Mouse (Mus musculus) hindbrain, embryonic 15.5 days (tissue): Measurements from ENCODE around the gene Nsmce1. TPM values are rescaled to one million over a fixed set of nuclear protein-coding genes. Genes with fewer than 3 reads are reported as not detected.
A peak's percentile ranks its signal among the peaks of the same experiment; 100 is the strongest.

ENCODE experiments used
- ATAC-seq: fragments of 200-750 bp; cut with Nextera tagmentation; 2 replicates; pipeline ENCODE4 v1.8.0; 2017; ENCODE audit warnings: low read depth, moderate number of reproducible peaks, moderate TSS enrichment; ENCODE audit not compliant: low FRiP score
- H3K27ac ChIP-seq: fragments of 300-500 bp; sonication (generic); replicated peaks from 2 replicates; pipeline ENCODE4 v1.5.1; 2015; ENCODE audit warnings: mild to moderate bottlenecking, inconsistent platforms
- H3K27me3 ChIP-seq: fragments of 300-500 bp; sonication (generic); 2 replicates; pipeline ENCODE4 v1.6.1; 2015; ENCODE audit warnings: control low read depth, inconsistent platforms
- H3K36me3 ChIP-seq: fragments of 300-500 bp; sonication (generic); 2 replicates; pipeline ENCODE4 v1.6.1; 2015; ENCODE audit warnings: control low read depth, inconsistent platforms
- H3K4me1 ChIP-seq: fragments of 300-500 bp; sonication (generic); replicated peaks from 2 replicates; pipeline ENCODE4 v1.6.1; 2015; ENCODE audit warnings: control low read depth, inconsistent platforms
- H3K4me2 ChIP-seq: fragments of 300-500 bp; sonication (generic); 2 replicates; pipeline ENCODE4 v1.6.1; 2015; ENCODE audit warnings: moderate library complexity, mild to moderate bottlenecking, inconsistent platforms
- H3K4me3 ChIP-seq: fragments of 300-500 bp; sonication (generic); 2 replicates; pipeline ENCODE4 v1.5.1; 2015; ENCODE audit warnings: mild to moderate bottlenecking, inconsistent platforms
- H3K9ac ChIP-seq: fragments of 300-500 bp; sonication (generic); 2 replicates; pipeline ENCODE4 v1.6.1; 2015; ENCODE audit warnings: inconsistent platforms
- H3K9me3 ChIP-seq: fragments of 300-500 bp; sonication (generic); 2 replicates; pipeline ENCODE4 v1.6.1; 2016; ENCODE audit warnings: control low read depth, inconsistent platforms
- WGBS: fragments of 180-500 bp; shearing (Covaris S2); methylation state at CpG from one replicate; pipeline ENCODE4 v1.1.7; 2015; 5-methylcytosine and 5-hydroxymethylcytosine counted together
- polyA plus RNA-seq: library from polyadenylated mRNA; unstranded; fragments of >200 nt; fragmentation: Nextera tagmentation; extraction: Ambion mirVana; gene quantifications from 2 replicates; pipeline ENCODE4 v1.2.1, GENCODE M21; 2015

Nsmce1 gene
- polyA plus RNA-seq, 1 experiment from 2014 or later = 99.4 TPM

- WGBS = 94% methylated on average over 2 of the region's 2 CpGs
- Histone ChIP-seq H3K27me3 (no peaks in the 10 kb centered on the region), H3K9ac (no peak overlapping the region), H3K9me3 (no peaks in the 10 kb centered on the region), H3K4me3 (no peak overlapping the region), H3K4me2 (no peak overlapping the region), H3K36me3 (no peaks in the 10 kb centered on the region), H3K27ac (no peak overlapping the region), H3K4me1 (no peaks in the 10 kb centered on the region)
- no peak for ATAC-seq
Observed at GRCm38 (mm10) chr7:125507279-125507678, 15.9 kb upstream of the Nsmce1 start.

- no peak overlapping the region for H3K4me3 ChIP-seq
- H3K9ac ChIP-seq = no peak overlapping the region
- no peaks in the 10 kb centered on the region for H3K27me3 ChIP-seq
- no peak overlapping the region for H3K27ac ChIP-seq
- no peak for ATAC-seq
- no peak overlapping the region for H3K4me2 ChIP-seq
- no peaks in the 10 kb centered on the region for H3K36me3 ChIP-seq
- H3K9me3 ChIP-seq = no peaks in the 10 kb centered on the region
- H3K4me1 ChIP-seq = no peaks in the 10 kb centered on the region
- WGBS = 86% methylated on average over 10 of the region's 10 CpGs
Observed at GRCm38 (mm10) chr7:125505568-125505967, 14.2 kb upstream of the Nsmce1 start.

GRCm38 (mm10) chr7:125504618-125505017, 13.2 kb upstream of the Nsmce1 start:
- H3K4me2 ChIP-seq = no peak overlapping the region
- no peak overlapping the region for H3K9ac ChIP-seq
- no peaks in the 10 kb centered on the region for H3K27me3 ChIP-seq
- no peaks in the 10 kb centered on the region for H3K36me3 ChIP-seq
- no peak overlapping the region for H3K27ac ChIP-seq
- no peak overlapping the region for H3K4me3 ChIP-seq
- no peaks in the 10 kb centered on the region for H3K4me1 ChIP-seq
- WGBS = 93% methylated on average over 5 of the region's 5 CpGs
- no peak for ATAC-seq
- no peaks in the 10 kb centered on the region for H3K9me3 ChIP-seq

GRCm38 (mm10) chr7:125503374-125504092, 12.1 kb upstream of the Nsmce1 start:
- WGBS = 82% methylated on average over 5 of the region's 5 CpGs
- ATAC-seq = no peak

GRCm38 (mm10) chr7:125500879-125501278, 9.5 kb upstream of the Nsmce1 start:
- no peak for ATAC-seq
- 96% methylated on average over 7 of the region's 7 CpGs for whole genome bisulfite sequencing

More at GRCm38 (mm10) chr7:125503374-125504092, 12.1 kb upstream of the Nsmce1 start:
- no peak overlapping the region for H3K4me2 ChIP-seq
- no peaks in the 10 kb centered on the region for H3K36me3 ChIP-seq
- no peak overlapping the region for H3K27ac ChIP-seq
- H3K4me3 ChIP-seq = no peak overlapping the region
- no peak overlapping the region for H3K9ac ChIP-seq
- H3K4me1 ChIP-seq = no peaks in the 10 kb centered on the region
- H3K27me3 ChIP-seq = no peaks in the 10 kb centered on the region
- H3K9me3 ChIP-seq = no peaks in the 10 kb centered on the region

GRCm38 (mm10) chr7:125499927-125500868, 8.8 kb upstream of the Nsmce1 start:
- Histone ChIP-seq H3K36me3 (no peaks in the 10 kb centered on the region), H3K4me2 (no peak overlapping the region), H3K4me1 (no peaks in the 10 kb centered on the region), H3K4me3 (no peak overlapping the region), H3K27ac (no peak overlapping the region), H3K9me3 (no peaks in the 10 kb centered on the region), H3K27me3 (no peaks in the 10 kb centered on the region), H3K9ac (no peak overlapping the region)
- WGBS = 74% methylated on average over 13 of the region's 13 CpGs
- no peak for ATAC-seq

More at GRCm38 (mm10) chr7:125500879-125501278, 9.5 kb upstream of the Nsmce1 start:
- Histone ChIP-seq H3K4me1 (no peaks in the 10 kb centered on the region), H3K9ac (no peak overlapping the region), H3K4me3 (no peak overlapping the region), H3K9me3 (no peaks in the 10 kb centered on the region), H3K27me3 (no peaks in the 10 kb centered on the region), H3K4me2 (no peak overlapping the region), H3K27ac (no peak overlapping the region), H3K36me3 (no peaks in the 10 kb centered on the region)

GRCm38 (mm10) chr7:125495864-125496440, 4.6 kb upstream of the Nsmce1 start:
- peaks cover 6% of the 10 kb centered on the region for H3K4me1 ChIP-seq
- WGBS = 78% methylated on average over 6 of the region's 6 CpGs
- no peak for ATAC-seq

GRCm38 (mm10) chr7:125492551-125492950, 1.2 kb upstream of the Nsmce1 start:
- WGBS = 92% methylated on average over 6 of the region's 6 CpGs
- no peak overlapping the region for H3K4me2 ChIP-seq
- ATAC-seq = no peak
- peaks cover 25% of the 10 kb centered on the region for H3K4me1 ChIP-seq
- H3K36me3 ChIP-seq = no peaks in the 10 kb centered on the region
- H3K27me3 ChIP-seq = no peaks in the 10 kb centered on the region
- H3K9ac ChIP-seq = no peak overlapping the region
- H3K27ac ChIP-seq = no peak overlapping the region
- no peak overlapping the region for H3K4me3 ChIP-seq
- no peaks in the 10 kb centered on the region for H3K9me3 ChIP-seq

More at GRCm38 (mm10) chr7:125495864-125496440, 4.6 kb upstream of the Nsmce1 start:
- Histone ChIP-seq H3K27ac (no peak overlapping the region), H3K4me2 (no peak overlapping the region), H3K9me3 (no peaks in the 10 kb centered on the region), H3K4me3 (no peak overlapping the region), H3K36me3 (no peaks in the 10 kb centered on the region), H3K9ac (no peak overlapping the region), H3K27me3 (no peaks in the 10 kb centered on the region)

GRCm38 (mm10) chr7:125491760-125492159, 364 bp upstream of the Nsmce1 start:
- H3K4me1 ChIP-seq = peaks cover 25% of the 10 kb centered on the region
- peak overlapping the region; percentile 50 for H3K4me3 ChIP-seq
- H3K4me2 ChIP-seq = peak overlapping the region; percentile 62
- no peaks in the 10 kb centered on the region for H3K27me3 ChIP-seq
- 23% methylated on average over 12 of the region's 12 CpGs for whole genome bisulfite sequencing
- no peaks in the 10 kb centered on the region for H3K36me3 ChIP-seq
- no peaks in the 10 kb centered on the region for H3K9me3 ChIP-seq
- no peak; the same call in 1 of the 2 replicates for ATAC-seq
- peak overlapping the region; percentile 59 for H3K9ac ChIP-seq
- peak overlapping the region; percentile 89 for H3K27ac ChIP-seq

- WGBS = 93% methylated on average over 2 of the region's 2 CpGs
- H3K9ac ChIP-seq = no peak overlapping the region
- no peak overlapping the region for H3K4me3 ChIP-seq
- peaks cover 25% of the 10 kb centered on the region for H3K4me1 ChIP-seq
- H3K9me3 ChIP-seq = no peaks in the 10 kb centered on the region
- H3K4me2 ChIP-seq = no peak overlapping the region
- H3K27ac ChIP-seq = 0 out of 2 replicates have a peak overlapping the region, but pooled peaks have one; percentile 15
- no peak for ATAC-seq
- no peaks in the 10 kb centered on the region for H3K27me3 ChIP-seq
- H3K36me3 ChIP-seq = no peaks in the 10 kb centered on the region
Observed at GRCm38 (mm10) chr7:125489636-125490035, 1.8 kb downstream of the Nsmce1 start.

GRCm38 (mm10) chr7:125488706-125489105, 2.7 kb downstream of the Nsmce1 start:
- Histone ChIP-seq H3K4me2 (no peak overlapping the region), H3K4me1 (peaks cover 25% of the 10 kb centered on the region), H3K27me3 (no peaks in the 10 kb centered on the region), H3K36me3 (peaks cover 4% of the 10 kb centered on the region; the same call in 1 of the 2 replicates), H3K9me3 (no peaks in the 10 kb centered on the region), H3K27ac (no peak overlapping the region), H3K4me3 (no peak overlapping the region), H3K9ac (no peak overlapping the region)
- WGBS = 79% methylated on average over 6 of the region's 6 CpGs
- ATAC-seq = no peak

GRCm38 (mm10) chr7:125487126-125487525, 4.3 kb downstream of the Nsmce1 start:
- WGBS = 93% methylated on average over 10 of the region's 10 CpGs
- ATAC-seq = no peak
- Histone ChIP-seq H3K27me3 (no peaks in the 10 kb centered on the region), H3K4me3 (no peak overlapping the region), H3K4me1 (peaks cover 23% of the 10 kb centered on the region), H3K9ac (no peak overlapping the region), H3K4me2 (no peak overlapping the region), H3K36me3 (peaks cover 8% of the 10 kb centered on the region; the same call in 1 of the 2 replicates), H3K9me3 (no peaks in the 10 kb centered on the region), H3K27ac (no peak overlapping the region)
